ENCODE assay signal across 13 mouse cellular contexts in genomic region chr14:39356251-39356650, GRCm38 (mm10).
"Had no signal": no experiment of that assay in that cellular context is flagged by ENCODE, and none has a peak within 500 bp of the region (broad histone marks: within the 10 kb centered on the region; RNA-seq: fewer than 3 reads in every experiment).

No protein-coding gene starts in this region.

- DNase-seq: kidney, adult 2 months; kidney, postnatal 25 days; layer of hippocampus, adult 9-11 months; liver, embryonic 13.5 days; lung, adult 2 months; lung, postnatal 14 days; lung, postnatal 4 days; midbrain, embryonic 14.5 days; right cerebral cortex, postnatal 14 days; spleen, adult 18-20 months; thymus, adult 2 months; thymus, postnatal 14 days; thymus, postnatal 4 days had no signal
